Mouse (Mus musculus): ENCODE data around the gene Ppp1r16b. TPM values are rescaled to one million over a fixed set of nuclear protein-coding genes. Genes with fewer than 3 reads are reported as not detected.

The Ppp1r16b gene
- total RNA-seq, 2 experiments from 2014 or later: 14.4 to 17.2 TPM

- peak; percentile 48 for DNase-seq
These were observed 105.0 kb downstream of the Ppp1r16b start for GRCm38 (mm10) chr2:158770126-158770757.

DNA sequence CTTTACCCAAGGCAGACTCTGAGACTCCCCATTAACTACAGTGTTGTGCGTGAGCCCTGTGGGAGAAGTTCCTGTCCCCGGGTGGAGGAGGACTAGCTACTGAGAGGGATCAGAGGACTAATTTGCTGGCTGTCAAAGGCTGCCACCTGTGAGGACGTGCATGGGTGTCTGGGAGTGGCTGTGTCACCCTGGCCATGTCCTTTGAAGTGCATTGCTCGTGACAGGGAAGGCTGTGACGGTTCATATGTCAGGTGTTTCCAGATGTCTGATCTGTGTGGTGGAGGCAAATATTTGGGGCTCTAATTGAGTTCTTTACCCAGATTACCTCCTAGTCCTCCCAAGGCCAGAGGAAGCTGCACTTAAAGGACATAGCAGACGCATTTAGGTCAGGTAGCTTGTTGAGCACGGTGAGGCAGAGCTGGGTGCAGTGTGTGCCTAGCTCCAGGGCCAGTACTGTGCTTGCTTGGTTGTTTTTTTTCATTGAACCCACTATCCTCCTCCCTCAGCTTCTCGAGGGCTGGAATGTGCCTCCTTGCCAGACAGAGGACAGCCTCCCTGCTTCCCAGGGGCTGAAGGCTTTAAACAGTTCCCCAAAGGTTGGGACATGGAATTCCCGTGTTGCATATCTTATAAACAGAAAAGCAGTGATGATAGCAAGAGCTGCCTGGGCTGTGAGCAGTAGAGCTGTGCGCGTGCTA is 106.0 kb downstream of the Ppp1r16b start:
- DNase-seq: no peak

DNA sequence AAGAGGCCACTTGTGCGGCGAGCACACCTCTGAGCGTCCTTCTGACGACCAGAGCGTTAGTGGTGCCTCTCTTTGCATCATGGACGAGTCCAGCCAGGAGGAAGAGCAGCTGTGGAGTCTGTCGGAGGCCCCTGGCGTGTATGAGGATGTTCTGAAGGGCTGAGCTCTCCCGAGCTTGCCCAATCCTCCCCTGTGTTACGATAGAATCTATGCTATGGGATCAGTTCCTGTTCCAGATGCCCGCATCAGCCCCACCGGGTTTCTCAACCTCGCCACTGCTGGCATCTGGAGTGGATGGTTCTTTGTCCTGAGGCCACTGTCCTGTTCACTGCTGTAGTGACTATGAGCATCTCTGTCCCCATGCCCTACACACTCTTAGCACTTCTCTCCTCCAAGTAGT is 107.6 kb downstream of the Ppp1r16b start:
- DNase-seq: no peak

DNA sequence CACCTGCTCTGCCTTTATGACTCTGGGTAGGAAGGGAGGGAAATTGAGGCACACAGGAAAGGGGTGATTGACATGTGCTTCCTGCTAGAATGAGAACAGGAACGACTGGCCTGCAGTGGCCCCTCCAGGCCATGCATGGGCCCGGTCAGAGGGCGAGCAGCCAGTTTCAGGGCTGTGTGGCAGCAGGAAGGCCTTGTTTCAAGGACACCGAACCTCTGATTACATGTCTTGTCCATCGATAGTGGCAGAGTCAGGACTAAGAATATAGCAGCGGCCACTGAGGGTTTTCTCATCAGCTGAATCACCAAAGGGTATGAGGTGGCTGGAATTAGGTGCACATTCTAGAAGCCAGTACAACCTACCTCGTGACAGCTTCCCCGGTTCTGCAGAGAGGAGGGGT is 109.7 kb downstream of the Ppp1r16b start:
- DNase-seq: no peak

- peak; percentile 56 for DNase-seq
These were observed 111.5 kb downstream of the Ppp1r16b start for GRCm38 (mm10) chr2:158776716-158777115.

- no peak for DNase-seq
These were observed 112.3 kb downstream of the Ppp1r16b start for GRCm38 (mm10) chr2:158777490-158777889.

DNA sequence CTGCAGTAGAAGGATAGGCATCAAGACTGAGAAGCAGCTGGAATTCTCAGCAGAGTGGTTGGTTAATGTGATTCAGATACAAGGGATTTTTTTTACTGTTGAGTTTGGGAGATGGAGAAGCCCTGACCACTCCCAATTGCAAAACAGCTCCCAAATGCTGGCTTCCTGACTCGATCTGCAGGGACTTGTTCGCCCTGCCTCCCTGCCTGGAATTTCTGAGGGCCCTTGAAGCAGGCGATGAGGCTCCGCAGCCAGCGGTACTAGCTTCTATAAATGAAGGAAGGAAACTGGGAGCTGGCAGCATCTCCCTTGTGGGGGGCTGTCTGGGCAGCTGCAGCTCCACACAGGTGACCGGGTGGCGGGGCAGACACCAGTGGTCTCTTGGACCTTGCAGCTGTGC is 113.2 kb downstream of the Ppp1r16b start:
- no peak for DNase-seq

DNA sequence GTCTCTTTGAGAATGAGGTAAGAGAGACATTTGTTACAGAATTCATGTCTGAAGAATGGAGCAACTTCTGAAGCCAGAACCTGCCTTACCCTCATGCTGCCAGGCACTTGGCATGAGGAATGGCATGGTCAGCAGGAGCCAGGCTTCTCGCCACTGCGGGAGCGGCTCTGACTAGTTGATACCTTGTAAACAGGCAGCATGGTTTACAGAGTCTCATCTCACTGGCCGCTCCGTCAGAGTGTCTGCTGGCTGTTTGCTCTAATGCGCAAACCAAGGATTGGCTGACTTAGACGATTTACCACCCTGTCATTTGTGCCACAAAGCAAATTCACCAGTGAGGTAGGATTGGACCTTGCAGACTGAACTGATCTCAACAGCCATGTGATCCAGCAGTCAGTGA is 115.9 kb downstream of the Ppp1r16b start:
- DNase-seq: no peak

DNA sequence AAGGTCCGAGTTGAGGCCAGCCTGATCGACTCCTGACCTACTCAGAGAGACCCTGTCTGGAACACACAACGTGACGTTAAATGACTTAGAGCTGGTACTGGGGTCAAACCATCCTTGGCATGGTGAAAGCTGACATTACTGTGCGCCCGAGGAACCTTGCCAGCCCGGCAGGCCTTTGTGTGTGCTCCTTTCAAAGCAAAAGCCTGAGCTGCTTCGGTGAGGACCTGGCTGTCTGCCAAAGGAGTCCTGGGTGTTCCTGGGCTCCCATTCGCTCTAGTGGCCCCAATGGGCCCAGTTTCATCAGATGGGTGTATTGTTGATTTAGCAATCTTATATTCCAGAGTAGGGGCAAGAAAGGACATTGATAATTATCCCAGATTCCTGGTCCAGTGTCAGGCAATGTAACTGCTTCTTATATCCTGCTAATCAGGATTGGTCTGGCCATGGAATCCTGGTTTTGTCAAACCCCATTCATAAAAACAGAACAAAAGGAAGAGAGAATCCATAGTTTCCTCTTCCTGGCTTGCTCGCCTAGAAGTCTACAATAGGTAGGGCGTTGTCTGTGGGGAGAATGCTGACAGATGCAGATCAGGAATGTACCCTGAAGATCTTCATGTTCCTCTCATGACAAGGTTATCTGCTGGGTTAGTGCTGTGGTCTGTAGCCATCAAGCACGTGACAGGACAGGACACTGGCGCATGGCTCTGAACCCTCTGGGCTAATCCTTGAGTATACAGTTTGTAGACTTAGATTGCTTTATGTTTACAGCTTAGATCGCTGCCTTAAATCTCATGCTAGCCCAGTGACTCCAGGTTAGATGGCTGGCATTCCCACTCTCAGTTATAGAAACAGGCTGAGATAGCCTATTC is 122.0 kb downstream of the Ppp1r16b start:
- DNase-seq: peak; percentile 80

DNA sequence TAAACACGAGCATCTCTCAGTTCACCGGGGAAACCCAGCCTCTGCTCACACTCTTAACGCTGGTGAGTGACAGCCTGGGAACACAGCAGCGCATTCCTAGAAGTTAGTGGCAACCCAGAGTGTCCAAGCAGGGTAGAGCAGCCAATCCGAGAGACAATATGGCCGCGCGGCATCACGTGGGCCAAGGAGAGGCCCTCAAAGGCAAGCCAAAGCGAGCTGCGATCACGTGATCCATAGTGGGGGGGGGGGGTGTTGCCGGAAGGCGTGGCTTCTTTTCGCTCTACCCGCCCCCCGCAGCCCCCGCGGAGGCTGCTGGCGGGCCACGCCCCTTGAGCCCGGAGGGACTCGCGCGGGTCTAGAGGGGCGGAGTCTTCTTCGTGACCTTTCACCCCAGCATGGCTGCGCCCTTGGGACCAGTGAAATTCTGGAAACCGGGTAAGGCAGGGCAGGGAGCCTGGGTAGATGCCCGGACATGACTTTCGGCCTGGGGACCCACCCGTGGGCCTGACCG is 129.4 kb downstream of the Ppp1r16b start, which contains the start of gene Dhx35:
Gene Dhx35 (plus strand): TSS at position 314 of the 511 bp plus-strand sequence.
- peak; percentile 95 for DNase-seq

GRCm38 (mm10) chr2:158795043-158795442 is 129.8 kb downstream of the Ppp1r16b start:
- peak; percentile 19 for DNase-seq

DNA sequence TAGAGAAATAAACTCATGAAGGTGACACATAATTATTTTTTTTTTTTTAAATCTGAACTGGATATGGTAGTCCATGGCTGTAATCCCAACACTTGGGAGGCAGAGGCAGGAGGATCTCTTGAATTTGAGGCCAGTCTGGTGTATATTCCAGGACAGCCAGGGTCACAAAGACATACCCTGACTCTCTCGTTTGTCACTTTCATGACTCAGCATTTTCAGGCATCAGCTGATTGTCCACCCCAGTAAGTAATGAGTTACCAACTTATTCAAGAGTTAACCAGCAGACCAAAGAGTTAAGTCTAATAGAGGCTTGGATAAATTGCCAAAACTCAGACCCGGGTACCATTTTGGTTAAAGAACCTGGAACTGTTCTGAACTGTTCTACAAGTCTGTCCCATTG is 130.7 kb downstream of the Ppp1r16b start:
- DNase-seq: no peak

GRCm38 (mm10) chr2:158799328-158799727 is 134.1 kb downstream of the Ppp1r16b start:
- DNase-seq: no peak

DNA sequence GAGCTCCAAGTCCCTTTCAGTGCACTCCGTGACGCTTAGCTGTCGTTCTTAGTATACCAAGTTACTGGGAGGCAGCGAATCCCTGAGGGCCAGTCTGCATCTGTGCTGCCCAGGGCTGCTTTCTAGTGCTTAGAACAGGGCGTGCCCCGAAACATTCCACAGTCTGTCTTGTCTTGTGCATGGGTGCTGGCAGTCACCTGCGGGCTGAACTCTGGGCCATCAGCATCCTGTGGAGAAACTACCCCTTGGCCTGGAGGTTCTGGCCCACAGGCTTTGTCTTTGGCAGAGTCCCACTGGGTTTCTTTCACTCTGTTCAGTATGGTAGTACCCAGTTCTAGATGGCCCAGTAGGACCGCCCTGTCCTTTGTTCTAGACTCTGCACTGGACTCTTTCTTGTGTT is 135.6 kb downstream of the Ppp1r16b start:
- DNase-seq: no peak

GRCm38 (mm10) chr2:158803575-158803974 is 138.4 kb downstream of the Ppp1r16b start:
- no peak for DNase-seq

GRCm38 (mm10) chr2:158815686-158816085 is 150.5 kb downstream of the Ppp1r16b start:
- DNase-seq: no peak

Small RNAs within 50 kb of the gene (microRNA-seq; reads per million reads assigned to microRNA genes)
- gene Gm26141 (not detected), gene Mir3474 (4.2 reads per million)

Other genes with a start within 250 kb of the Ppp1r16b start
- gene Adig, start 162.8 kb upstream of the Ppp1r16b start, total RNA-seq (2021): 100 to 1,000 TPM; 157 to 196 TPM
- not detected for gene Arhgap40, start 152.6 kb upstream of the Ppp1r16b start, total RNA-seq (2021)
- gene Slc32a1, start 54.6 kb upstream of the Ppp1r16b start, total RNA-seq (2021): not detected
- gene Actr5, start 40.5 kb upstream of the Ppp1r16b start, total RNA-seq (2021): 10 to 100 TPM; 10.7 to 12.7 TPM
- 1 to 10 TPM; 7.1 to 7.6 TPM for gene Fam83d, start 102.7 kb downstream of the Ppp1r16b start, total RNA-seq (2021)
- 10 to 100 TPM; 11.5 to 16.7 TPM for gene Dhx35, start 129.4 kb downstream of the Ppp1r16b start, total RNA-seq (2021)